Mouse (Mus musculus): ENCODE data around the gene Sphk2.

- no peak for TF ChIP-seq CTCF (IDR thresholded peaks at IDR 0.05; ENCODE audit: borderline replicate concordance, extremely low read depth, insufficient read depth, insufficient read length)
- peak; percentile 85; the same call in 1 of the 2 replicates for TF ChIP-seq POLR2A (IDR thresholded peaks at IDR 0.05; ENCODE audit: borderline replicate concordance, extremely low read depth, insufficient read depth, insufficient read length, poor library complexity, severe bottlenecking)
Observed at GRCm38 (mm10) chr7:45717918-45718297, at the start of gene Sphk2.
